Mouse (Mus musculus) heart, postnatal 10 days (tissue): ENCODE results near the gene Tpra1. TPM values are rescaled to one million over a fixed set of nuclear protein-coding genes. Genes with fewer than 3 reads are reported as not detected.

Source experiments
- DNase-seq, 2 experiments: peaks; one replicate each; pipeline ENCODE4 v3.0.0; 2021
- intact Hi-C: fragments of 180-260 bp; cut with DNase I; formaldehyde crosslinking; loops from one replicate; pipeline ENCODE4 v1.15.1; 2025
- total RNA-seq, 2 experiments: library from RNA; stranded (reverse); gene quantifications; 2 replicates each; pipeline ENCODE4 v1.2.3; 2021

The Tpra1 gene
- total RNA-seq, 2 experiments from 2014 or later = 31.8 to 34.3 TPM

- intact Hi-C loops = loop anchor here (5.0 kb wide), 2 partner anchors 107 to 437 kb away; partner anchors contain the start of gene Plxna1
- no peak for DNase-seq
Observed at GRCm38 (mm10) chr6:88925640-88926205, 23.7 kb downstream of the Tpra1 start.

DNA sequence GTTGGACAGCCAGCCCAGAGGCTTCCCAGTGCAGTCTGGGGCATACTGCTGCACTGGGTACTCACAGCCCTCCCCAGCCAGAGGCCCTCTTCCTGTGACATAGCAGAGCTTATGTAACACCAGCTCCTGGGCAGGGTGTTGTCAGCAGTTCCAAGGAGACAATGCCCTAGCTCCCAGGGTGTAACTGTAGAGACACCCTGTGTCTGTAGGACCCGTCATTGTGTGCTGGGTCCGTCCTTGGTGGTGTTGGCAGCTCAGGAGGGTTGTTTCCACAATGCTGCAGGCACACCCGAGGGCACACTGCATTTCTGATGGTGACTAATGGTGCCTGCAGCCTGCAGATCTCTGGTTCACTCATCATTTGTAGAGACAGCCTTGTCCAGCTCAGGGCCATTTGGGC is 24.8 kb downstream of the Tpra1 start:
- peak in 1 of 2 experiments; percentile 58 for DNase-seq
- intact Hi-C loops = loop anchor here (5.0 kb wide), 2 partner anchors 105 to 435 kb away; partner anchors contain the start of gene Plxna1

- peak; percentile 81 to 90 for DNase-seq
- intact Hi-C loops = loop anchor here (5.0 kb wide), 2 partner anchors 105 to 435 kb away; partner anchors contain the start of gene Plxna1
Observed at GRCm38 (mm10) chr6:88927595-88927994, 25.5 kb downstream of the Tpra1 start.

GRCm38 (mm10) chr6:88928026-88928425 is 26.0 kb downstream of the Tpra1 start:
- no peak for DNase-seq
- intact Hi-C loops = loop anchor here (2.0 to 5.0 kb wide), 4 partner anchors 104 to 705 kb away; partner anchors contain the start of gene Plxna1

GRCm38 (mm10) chr6:88928576-88928975 is 26.5 kb downstream of the Tpra1 start:
- no peak for DNase-seq
- intact Hi-C loops = loop anchor here (2.0 to 5.0 kb wide), 4 partner anchors 104 to 704 kb away; partner anchors contain the start of gene Plxna1

- intact Hi-C loops = loop anchor here (2.0 to 5.0 kb wide), 4 partner anchors 103 to 703 kb away; partner anchors contain the start of gene Plxna1
- DNase-seq = no peak
Observed at GRCm38 (mm10) chr6:88929451-88929850, 27.4 kb downstream of the Tpra1 start.

GRCm38 (mm10) chr6:88930049-88930448 is 28.0 kb downstream of the Tpra1 start:
- intact Hi-C loops = no loop called here
- DNase-seq = no peak

DNA sequence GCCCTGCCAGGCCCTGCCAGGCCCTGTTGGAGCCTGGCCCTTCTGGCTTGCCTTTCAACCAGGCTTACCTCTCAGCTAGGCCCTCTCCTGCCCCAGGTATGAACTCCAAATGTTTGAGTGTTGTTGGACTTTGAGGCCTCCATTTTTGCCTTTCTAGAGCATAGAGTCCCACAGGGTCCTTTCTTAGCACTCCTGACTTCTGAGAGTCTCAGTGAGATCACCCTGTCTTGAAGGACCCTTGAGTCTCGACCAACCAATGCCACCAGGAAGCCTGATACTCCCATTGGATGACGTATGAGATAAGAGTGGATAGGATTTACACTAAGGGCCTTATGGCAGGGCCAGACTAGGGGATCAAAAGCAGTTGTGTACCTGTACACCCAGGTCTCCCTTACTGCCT is 29.4 kb downstream of the Tpra1 start:
- intact Hi-C loops = no loop called here
- peak in 1 of 2 experiments; percentile 3 for DNase-seq

GRCm38 (mm10) chr6:88934132-88934531 is 32.1 kb downstream of the Tpra1 start:
- DNase-seq = no peak
- intact Hi-C loops = no loop called here

GRCm38 (mm10) chr6:88934816-88935215 is 32.8 kb downstream of the Tpra1 start:
- intact Hi-C loops = loop anchor here (5.0 kb wide), 2 partner anchors 72 to 302 kb away; no protein-coding TSS in a partner anchor
- no peak for DNase-seq

GRCm38 (mm10) chr6:88935735-88936276 is 33.8 kb downstream of the Tpra1 start:
- DNase-seq = peak in 1 of 2 experiments; percentile 76
- intact Hi-C loops = loop anchor here (5.0 kb wide), 2 partner anchors 71 to 301 kb away; no protein-coding TSS in a partner anchor

DNA sequence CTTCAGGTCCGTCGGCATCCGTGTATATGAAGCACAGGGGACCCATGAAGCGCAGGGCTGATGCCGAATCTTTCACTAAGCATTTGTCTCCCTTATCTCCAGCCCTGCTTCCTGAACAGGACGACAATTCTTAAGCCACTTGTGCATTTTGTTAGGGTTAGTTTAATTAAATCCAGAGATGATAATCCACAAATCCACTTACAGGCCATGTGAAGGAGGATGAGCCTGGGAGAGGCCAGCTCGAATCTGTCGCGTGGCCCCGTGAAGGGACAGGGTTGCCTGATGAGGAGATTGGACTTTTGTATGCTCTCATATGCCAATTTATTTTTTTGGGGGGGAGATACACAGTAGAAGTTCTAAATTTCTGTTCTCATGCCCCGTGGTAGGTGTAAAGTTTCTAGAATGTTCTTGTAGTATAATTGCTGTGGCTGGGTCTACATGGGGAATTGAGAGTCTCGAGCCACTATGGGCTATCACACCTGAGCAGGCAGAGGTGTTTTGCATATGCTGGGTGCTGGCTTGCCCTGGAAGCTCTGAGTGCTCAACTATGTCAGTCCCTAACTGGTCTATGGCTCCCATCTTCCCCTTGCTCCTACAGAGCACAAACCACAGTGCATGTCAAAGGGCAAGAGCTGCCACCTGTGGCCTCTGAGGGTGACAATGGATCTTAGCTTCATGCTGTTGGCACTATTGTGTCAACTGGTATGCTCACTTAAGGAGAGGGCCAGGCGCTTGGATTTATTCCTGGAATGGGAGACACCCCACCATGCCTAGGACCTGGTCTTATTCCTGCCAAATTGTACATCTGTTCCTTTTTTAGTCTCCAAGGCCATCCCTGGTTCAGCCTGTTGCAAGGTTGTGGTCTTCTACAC is 34.5 kb downstream of the Tpra1 start:
- intact Hi-C loops = loop anchor here (5.0 kb wide), 2 partner anchors 71 to 301 kb away; no protein-coding TSS in a partner anchor

DNA sequence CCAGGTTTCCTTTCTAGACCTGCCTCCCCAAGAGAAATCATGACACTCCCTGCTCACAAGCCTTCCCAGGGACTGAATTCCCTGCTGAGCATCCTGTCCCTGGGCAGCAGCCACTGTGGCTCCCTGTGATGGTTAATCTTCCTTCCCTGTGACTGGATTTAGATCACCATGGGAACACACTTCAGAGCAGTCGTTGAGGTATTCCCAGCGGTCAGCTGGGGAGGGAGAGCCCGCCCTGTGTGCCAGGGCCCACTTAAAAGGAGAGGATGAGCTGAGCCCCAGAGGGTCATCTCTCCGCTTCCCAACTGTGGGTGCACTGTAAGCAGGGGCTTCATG is 35.1 kb downstream of the Tpra1 start:
- DNase-seq = no peak
- intact Hi-C loops = loop anchor here (5.0 kb wide), 2 partner anchors 70 to 300 kb away; no protein-coding TSS in a partner anchor

More for the DNA sequence above, 34.5 kb downstream of the Tpra1 start:
- no peak for DNase-seq

DNA sequence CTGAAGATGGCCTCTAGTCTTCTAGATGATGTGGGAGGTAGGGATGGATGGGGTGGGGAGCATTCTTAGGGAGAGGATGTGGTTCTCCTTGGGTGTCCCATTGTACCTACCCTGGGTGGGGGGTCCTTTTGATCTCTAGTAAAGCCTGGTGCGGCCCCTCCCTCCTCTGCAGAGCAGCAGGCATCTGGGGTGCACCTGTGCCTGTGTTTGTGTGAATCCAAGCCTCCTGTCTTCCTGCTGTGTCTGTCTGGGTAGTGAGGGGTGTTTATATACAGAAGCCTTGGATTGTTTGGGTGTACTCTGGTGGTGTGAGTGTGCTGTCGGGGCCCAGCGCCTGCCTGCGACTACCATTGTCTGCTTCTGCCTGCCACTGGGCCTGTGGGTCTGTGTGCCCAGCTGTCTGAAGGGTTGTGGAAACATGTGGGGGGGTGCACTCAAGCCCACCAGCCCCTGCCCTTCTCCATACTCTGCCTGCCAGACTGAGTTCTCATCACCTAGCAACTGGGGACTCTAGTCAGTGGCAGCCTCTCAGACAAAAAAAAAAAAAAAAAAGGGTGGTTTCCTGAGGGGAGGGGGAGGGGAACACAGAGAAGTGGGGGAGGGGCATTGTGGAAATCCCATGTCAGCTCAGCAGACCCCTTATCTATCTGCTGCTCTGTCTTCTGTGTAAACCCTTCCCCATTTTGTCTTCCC is 36.1 kb downstream of the Tpra1 start:
- DNase-seq = no peak
- intact Hi-C loops = loop anchor here (5.0 kb wide), 2 partner anchors 69 to 299 kb away; no protein-coding TSS in a partner anchor

DNA sequence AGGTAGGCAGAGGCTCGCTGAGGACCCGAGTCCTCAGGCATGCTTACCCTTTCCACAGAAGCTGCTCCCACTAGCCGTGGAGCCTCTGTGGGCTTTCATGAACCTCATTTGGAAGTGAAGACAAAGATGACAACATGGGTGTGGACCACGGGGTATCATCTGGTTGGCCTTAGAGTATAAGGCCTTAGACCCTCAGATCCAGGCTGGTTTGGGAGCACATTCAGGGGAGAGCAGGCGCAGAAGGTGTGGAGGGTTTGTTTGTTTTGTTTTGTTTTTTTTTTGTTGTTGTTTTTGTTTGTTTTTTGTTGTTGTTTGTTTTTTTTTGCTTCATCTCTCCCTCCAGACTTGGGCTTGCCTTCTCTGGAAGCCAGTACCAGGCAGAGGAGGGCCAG is 36.6 kb downstream of the Tpra1 start:
- intact Hi-C loops = loop anchor here (5.0 kb wide), 2 partner anchors 69 to 299 kb away; no protein-coding TSS in a partner anchor
- no peak for DNase-seq

GRCm38 (mm10) chr6:88939281-88940089 is 37.4 kb downstream of the Tpra1 start:
- peak in 1 of 2 experiments; percentile 67 for DNase-seq
- intact Hi-C loops = loop anchor here (5.0 kb wide), 2 partner anchors 68 to 298 kb away; no protein-coding TSS in a partner anchor

DNA sequence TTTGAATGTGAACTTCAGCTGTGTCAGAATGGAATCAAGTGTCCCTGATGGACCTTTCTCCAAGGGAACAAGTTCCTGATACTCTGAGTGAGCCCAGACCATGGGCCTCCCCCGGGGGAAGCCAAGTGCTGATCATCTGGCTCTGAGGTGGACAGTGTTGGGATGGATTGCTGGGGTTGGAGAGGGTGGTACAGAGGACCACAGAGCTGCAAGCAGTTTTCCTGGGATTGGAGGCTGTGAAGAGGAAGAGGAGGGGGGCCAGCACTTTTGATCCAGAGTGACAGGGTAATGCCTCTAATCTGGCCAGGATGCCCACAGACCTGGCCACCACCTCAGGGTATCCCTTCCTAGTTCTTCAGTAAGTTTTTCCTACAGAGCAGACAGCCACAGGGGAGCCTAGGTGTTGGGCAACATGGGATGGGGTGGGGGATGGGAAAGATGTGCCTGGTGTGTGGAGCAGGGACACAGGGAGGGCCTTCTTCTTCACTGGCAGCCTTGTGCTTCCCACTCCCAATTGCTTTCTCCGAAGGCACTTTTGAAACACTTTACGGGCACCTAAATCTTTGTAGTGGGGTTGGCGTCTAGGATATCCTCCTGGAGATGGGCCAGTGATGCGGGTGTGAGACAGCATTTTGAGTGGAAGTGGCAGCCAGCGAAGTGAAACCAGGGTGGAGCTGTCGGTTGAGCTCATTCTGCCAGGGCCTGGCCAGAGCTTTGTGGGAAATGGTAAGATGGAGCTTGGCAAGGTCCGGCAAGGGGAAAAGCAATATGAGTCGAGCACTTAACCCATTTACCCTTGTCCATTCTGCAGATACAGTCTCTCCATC is 38.3 kb downstream of the Tpra1 start:
- intact Hi-C loops = no loop called here
- no peak for DNase-seq

GRCm38 (mm10) chr6:88941628-88942027 is 39.6 kb downstream of the Tpra1 start:
- intact Hi-C loops = no loop called here
- DNase-seq = peak; percentile 72 to 83
